Mouse (Mus musculus) brain, embryonic 14.5 days (tissue): ENCODE data around the gene Best2.

Experiments used
- CTCF ChIP-seq: fragments of 200-500 bp; IDR thresholded peaks from 2 replicates; pipeline ENCODE4 v1.5.1; 2012; ENCODE audit warnings: inconsistent platforms, mild to moderate bottlenecking, moderate library complexity, borderline replicate concordance; ENCODE audit not compliant: insufficient read depth, insufficient read length; ENCODE audit errors: extremely low read depth
- POLR2A ChIP-seq: fragments of 200-500 bp; IDR thresholded peaks from 2 replicates; pipeline ENCODE4 v1.6.1; 2012; ENCODE audit warnings: mild to moderate bottlenecking, inconsistent platforms, borderline replicate concordance; ENCODE audit not compliant: poor library complexity, insufficient read depth, insufficient read length, severe bottlenecking; ENCODE audit errors: extremely low read depth

DNA sequence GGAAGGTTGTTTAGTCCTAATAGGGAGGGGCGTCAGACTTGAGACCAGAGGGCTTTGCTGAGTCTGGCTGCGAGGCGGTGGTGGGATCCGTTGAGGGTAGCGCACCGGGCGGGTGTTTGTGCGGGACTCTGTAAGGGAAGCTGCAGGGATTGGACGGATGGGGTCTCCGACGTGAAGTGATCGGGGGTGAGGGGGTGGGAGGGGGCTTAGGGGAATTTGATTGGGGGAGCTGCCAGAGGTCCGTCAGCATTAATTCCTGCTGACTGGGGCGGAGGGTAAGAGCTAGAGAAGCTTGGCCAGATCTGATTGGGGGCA is 23.0 kb upstream of the Best2 start:
- TF ChIP-seq CTCF (no peak), POLR2A (0 out of 2 replicates have a peak, but pooled peaks have one; percentile 0)
